In the genomic region with DNA sequence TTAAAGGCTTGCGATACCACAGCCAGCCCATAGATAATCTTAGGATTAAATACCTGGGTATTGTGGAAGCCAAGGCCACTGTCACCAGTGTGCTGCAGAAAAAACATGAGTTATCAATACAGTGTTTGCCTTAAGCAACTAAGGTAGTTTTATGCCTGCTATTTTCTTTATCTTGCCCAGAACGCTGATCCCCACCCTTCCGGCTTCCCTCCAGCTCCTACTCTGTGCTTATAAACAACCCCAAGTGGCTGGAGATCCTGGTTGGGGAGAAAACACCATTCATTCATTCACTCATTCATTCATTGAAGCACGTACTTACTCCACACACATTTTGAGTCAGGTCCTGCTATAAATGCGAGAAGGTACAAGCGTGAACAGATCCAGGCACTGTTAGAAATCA, we compare ENCODE assay signal across 21 mouse cellular contexts. TPM values are rescaled to one million over a fixed set of nuclear protein-coding genes. Genes with fewer than 3 reads are reported as not detected.
DNase-seq lines count a peak whose midpoint lies in the region; ATAC-seq and TF ChIP-seq lines count a peak whose summit lies in the region.
"Had no signal": no experiment of that assay in that cellular context is flagged by ENCODE, and none has a peak within 500 bp of the region (broad histone marks: within the 10 kb centered on the region; RNA-seq: fewer than 3 reads in every experiment).

No protein-coding gene starts in this region.

- H3K27ac ChIP-seq in MEL (ENCODE audit: control insufficient read depth, low read depth, low read length): peak overlapping the region; percentile 75
- H3K27ac ChIP-seq in stomach, postnatal 0 days (replicated peaks): no peak overlapping the region

- ATAC-seq in stomach, postnatal 0 days (ENCODE audit: low FRiP score, low TSS enrichment): no peak
- ATAC-seq: activated CD4-positive, CD25-positive, alpha-beta regulatory T cell, adult 4 months; CD4-positive, CD25-positive, alpha-beta regulatory T cell, adult 4 months; Patski had no signal

- no peaks in the 10 kb centered on the region for H3K9me3 ChIP-seq in MEL (replicated peaks; ENCODE audit: insufficient read depth, low read length)
- H3K9me3 ChIP-seq in stomach, postnatal 0 days (ENCODE audit: control insufficient read depth, low read length): no peaks in the 10 kb centered on the region
- H3K9me3 ChIP-seq: G1E had no signal

- no peaks in the 10 kb centered on the region for H3K27me3 ChIP-seq in MEL (ENCODE audit: control insufficient read depth in 1 of 2, insufficient read depth in 2 of 2, low read length in 2 of 2)
- 0 out of 2 replicates have a peak, but pooled peaks cover 2% of the 10 kb centered on the region for H3K27me3 ChIP-seq in stomach, postnatal 0 days (ENCODE audit: control insufficient read depth, insufficient read depth, low read length)
- H3K27me3 ChIP-seq: Patski had no signal

- H3K4me3 ChIP-seq in MEL (ENCODE audit: control insufficient read depth in 1 of 2, insufficient read depth in 1 of 2, low read depth in 2 of 2, low read length in 2 of 2): peak overlapping the region in 1 of 2 experiments; percentile 30; a peak in 1 of 4 replicates
- no peak overlapping the region for H3K4me3 ChIP-seq in stomach, postnatal 0 days (ENCODE audit: low read depth, low read length)

- no peak for TF ChIP-seq CTCF in MEL (IDR thresholded peaks at IDR 0.05 in 2 of 3, conservative IDR thresholded peaks at IDR 0.05 in 1 of 3; ENCODE audit: control insufficient read depth in 1 of 3, insufficient read depth in 1 of 3, low read depth in 2 of 3, low read length in 3 of 3, poor library complexity in 1 of 3, severe bottlenecking in 1 of 3)
- no peak for TF ChIP-seq CTCF in stomach, postnatal 0 days (IDR thresholded peaks at IDR 0.05; ENCODE audit: low read depth)

- peak; percentile 65 to 70; a peak in 3 of 4 replicates for TF ChIP-seq EP300 in MEL (IDR thresholded peaks at IDR 0.05; ENCODE audit: low read depth in 1 of 2, low read length in 2 of 2)
- no peak for TF ChIP-seq EP300 in stomach, postnatal 0 days (optimal IDR thresholded peaks at IDR 0.05)

- no peak for TF ChIP-seq RAD21 in MEL (IDR thresholded peaks at IDR 0.05; ENCODE audit: low read depth, low read length)

- TF ChIP-seq POLR2A in MEL (IDR thresholded peaks at IDR 0.05; ENCODE audit: control insufficient read depth in 1 of 2, insufficient read depth in 1 of 2, low read depth in 1 of 2, low read length in 2 of 2, poor library complexity in 1 of 2): no peak

- peaks cover 22 to 34% of the 10 kb centered on the region in 2 experiments for H3K4me1 ChIP-seq in MEL (ENCODE audit: control insufficient read depth in 1 of 2, insufficient read depth in 2 of 2, low read length in 2 of 2)
- H3K4me1 ChIP-seq in stomach, postnatal 0 days (replicated peaks; ENCODE audit: control insufficient read depth, insufficient read depth): no peaks in the 10 kb centered on the region

- H3K9ac ChIP-seq in MEL (ENCODE audit: control insufficient read depth, low read depth, low read length, poor library complexity, severe bottlenecking): peak overlapping the region; percentile 36
- no peak overlapping the region for H3K9ac ChIP-seq in stomach, postnatal 0 days (ENCODE audit: low read length)

- H3K79me2 ChIP-seq in MEL (ENCODE audit: control insufficient read depth, insufficient read depth, low read length, poor library complexity): peaks cover 10% of the 10 kb centered on the region

- H3K4me2 ChIP-seq in stomach, postnatal 0 days (replicated peaks; ENCODE audit: low read depth): no peak overlapping the region

- WGBS in stomach, postnatal 0 days: 73% methylated on average over 6 of the region's 6 CpGs

- H3K36me3 ChIP-seq in MEL (ENCODE audit: control insufficient read depth in 1 of 2, insufficient read depth in 2 of 2, low read length in 2 of 2): peaks cover 0 to 19% of the 10 kb centered on the region in 2 experiments; a peak in 2 of 4 replicates
- H3K36me3 ChIP-seq in stomach, postnatal 0 days (ENCODE audit: control insufficient read depth, insufficient read depth, low read length): no peaks in the 10 kb centered on the region

- peak; percentile 76 for DNase-seq in MEL (ENCODE audit: low read depth, low spot score)
- peak; percentile 22 for DNase-seq in stomach, postnatal 0 days (ENCODE audit: low spot score)
- no peak for DNase-seq in spleen, adult 12 weeks (ENCODE audit: low spot score)
- no peak for DNase-seq in ovary, postnatal 36 days (ENCODE audit: low spot score)
- DNase-seq: adrenal gland, adult 2 months; adrenal gland, adult 8-10 months; adrenal gland, postnatal 10 days; adrenal gland, postnatal 14 days; adrenal gland, postnatal 25 days; adrenal gland, postnatal 36 days; B cell, adult 2 months; cerebellum, adult 11 months; cerebellum, adult 11-12 months; cerebellum, adult 18-20 months; cerebellum, adult 2 months had no signal

TF ChIP-seq in MEL, 35 proteins besides CTCF, POLR2A, EP300 and RAD21 (continues in another document):
- TF ChIP-seq TBP (IDR thresholded peaks at IDR 0.05; ENCODE audit: low read depth, low read length) (no peak), SMC3 (IDR thresholded peaks at IDR 0.05; ENCODE audit: low read depth, low read length) (no peak), MAFK (IDR thresholded peaks at IDR 0.05; ENCODE audit: borderline replicate concordance, low read depth, low read length) (no peak), JUND (IDR thresholded peaks at IDR 0.05; ENCODE audit: low read depth, low read length) (no peak), MAZ (IDR thresholded peaks at IDR 0.05; ENCODE audit: low read depth, low read length) (no peak), POLR2AphosphoS2 (IDR thresholded peaks at IDR 0.05; ENCODE audit: low read length) (no peak), ELF1 (IDR thresholded peaks at IDR 0.05; ENCODE audit: low read depth, low read length) (peak; percentile 36; the same call in 1 of the 2 replicates), POLR2AphosphoS5 (IDR thresholded peaks at IDR 0.05; ENCODE audit: borderline replicate concordance, low read depth, low read length) (no peak), MYC (IDR thresholded peaks at IDR 0.05; ENCODE audit: low read depth, low read length) (0 out of 2 replicates have a peak, but pooled peaks have one; percentile 10), TCF12 (IDR thresholded peaks at IDR 0.05; ENCODE audit: low read depth, low read length) (peak; percentile 64), HCFC1 (IDR thresholded peaks at IDR 0.05; ENCODE audit: low read depth, low read length) (peak; percentile 49; the same call in 1 of the 2 replicates), NELFE (IDR thresholded peaks at IDR 0.05; ENCODE audit: low read depth, low read length) (peak; percentile 17; the same call in 1 of the 2 replicates), USF2 (IDR thresholded peaks at IDR 0.05; ENCODE audit: borderline replicate concordance in 1 of 2, insufficient read depth in 1 of 2, low read depth in 1 of 2, low read length in 2 of 2) (no peak), UBTF (IDR thresholded peaks at IDR 0.05; ENCODE audit: borderline replicate concordance, insufficient read depth, low read depth, low read length) (no peak), BHLHE40 (IDR thresholded peaks at IDR 0.05; ENCODE audit: borderline replicate concordance, low read depth, low read length) (no peak), ETS1 (IDR thresholded peaks at IDR 0.05; ENCODE audit: low read depth, low read length) (no peak; the same call in 1 of the 2 replicates), GATA1 (IDR thresholded peaks at IDR 0.05; ENCODE audit: low read depth, low read length) (peak; percentile 84), RCOR1 (IDR thresholded peaks at IDR 0.05; ENCODE audit: low read depth, low read length) (no peak), ZNF384 (IDR thresholded peaks at IDR 0.05; ENCODE audit: low read depth, low read length) (0 out of 2 replicates have a peak, but pooled peaks have one; percentile 22), SIN3A (IDR thresholded peaks at IDR 0.05; ENCODE audit: low read length) (no peak; the same call in none of the 2 replicates), ZKSCAN1 (IDR thresholded peaks at IDR 0.05; ENCODE audit: low read depth, low read length) (peak; percentile 71), GABPA (IDR thresholded peaks at IDR 0.05; ENCODE audit: low read depth, low read length) (no peak), CHD1 (IDR thresholded peaks at IDR 0.05; ENCODE audit: low read depth, low read length) (no peak), E2F4 (IDR thresholded peaks at IDR 0.05; ENCODE audit: borderline replicate concordance, low read depth, low read length) (no peak), NRF1 (IDR thresholded peaks at IDR 0.05; ENCODE audit: insufficient read depth, low read depth, low read length, poor library complexity, severe bottlenecking) (no peak), ZC3H11A (IDR thresholded peaks at IDR 0.05; ENCODE audit: low read depth, low read length) (no peak)

RNA-seq across cellular contexts. Expression of a gene that starts 2.8 kb away (rescaled TPM):
- total RNA-seq in MEL (2012; rRNA removed): 71.9 and 78.1 TPM in 2 replicates
- polyA plus RNA-seq in MEL (2012; ENCODE audit: insufficient read depth in 1 of 2, insufficient read length in 2 of 2, low read depth in 1 of 2, low replicate concordance in 2 of 2, missing spikeins in 1 of 2): 100 to 1,000 TPM in 1 of 2 experiments, not detected in 1; 131 TPM
- polyA plus RNA-seq in stomach, postnatal 0 days (2015; fragmentation: Nextera tagmentation; extraction: Ambion mirVana): 638 and 692 TPM in 2 replicates
- polyA plus RNA-seq: C2C12 had no signal

RNA-seq across cellular contexts. Expression of a gene that starts 4.6 kb away (rescaled TPM):
- 3.8 and 3.9 TPM in 2 replicates for total RNA-seq in MEL (2012; rRNA removed)
- 1 to 10 TPM in 1 of 2 experiments, not detected in 1; 7.1 TPM for polyA plus RNA-seq in MEL (2012; ENCODE audit: insufficient read depth in 1 of 2, insufficient read length in 2 of 2, low read depth in 1 of 2, low replicate concordance in 2 of 2, missing spikeins in 1 of 2)
- polyA plus RNA-seq in stomach, postnatal 0 days (2015; fragmentation: Nextera tagmentation; extraction: Ambion mirVana): 53.3 and 64.8 TPM in 2 replicates
- total RNA-seq: CH12.LX, G1E had no signal
- polyA plus RNA-seq: activated CD4-positive, CD25-positive, alpha-beta regulatory T cell, adult 4 months; CD4-positive, CD25-positive, alpha-beta regulatory T cell, adult 4 months had no signal

RNA-seq across cellular contexts. Expression of a gene that starts 19.2 kb away (rescaled TPM):
- 8.4 and 10.2 TPM in 2 replicates for total RNA-seq in MEL (2012; rRNA removed)
- polyA plus RNA-seq in MEL (2012; ENCODE audit: insufficient read depth in 1 of 2, insufficient read length in 2 of 2, low read depth in 1 of 2, low replicate concordance in 2 of 2, missing spikeins in 1 of 2): 10 to 100 TPM in 1 of 2 experiments, not detected in 1; 17.3 TPM
- 1.9 TPM in 2 replicates for polyA plus RNA-seq in stomach, postnatal 0 days (2015; fragmentation: Nextera tagmentation; extraction: Ambion mirVana)
- polyA plus RNA-seq: activated CD4-positive, CD25-positive, alpha-beta regulatory T cell, adult 4 months; CD4-positive, CD25-positive, alpha-beta regulatory T cell, adult 4 months had no signal

RNA-seq across cellular contexts. Expression of a gene that starts 36.3 kb away (rescaled TPM):
- total RNA-seq in MEL (2012; rRNA removed): 3.8 and 5.4 TPM in 2 replicates
- polyA plus RNA-seq in MEL (2012; ENCODE audit: insufficient read depth in 1 of 2, insufficient read length in 2 of 2, low read depth in 1 of 2, low replicate concordance in 2 of 2, missing spikeins in 1 of 2): under 1 TPM in 1 of 2 experiments, not detected in 1; 0.85 TPM
- polyA plus RNA-seq in stomach, postnatal 0 days (2015; fragmentation: Nextera tagmentation; extraction: Ambion mirVana): 192 and 201 TPM in 2 replicates
- polyA plus RNA-seq: G1E had no signal

RNA-seq across cellular contexts. Expression of a gene that starts 46.4 kb away (rescaled TPM):
- total RNA-seq in MEL (2012; rRNA removed): 88.6 and 94.8 TPM in 2 replicates
- 100 to 1,000 TPM in 1 of 2 experiments, not detected in 1; 143 TPM for polyA plus RNA-seq in MEL (2012; ENCODE audit: insufficient read depth in 1 of 2, insufficient read length in 2 of 2, low read depth in 1 of 2, low replicate concordance in 2 of 2, missing spikeins in 1 of 2)
- polyA plus RNA-seq in stomach, postnatal 0 days (2015; fragmentation: Nextera tagmentation; extraction: Ambion mirVana): 62.8 and 74.1 TPM in 2 replicates

Comparison
In these comparisons a context has a peak if more than half of its experiments do, and no peak if none do; other contexts are left out.
1. DNase-seq: peak in MEL (single experiment) and stomach, postnatal 0 days (single experiment); none in spleen, adult 12 weeks (single experiment) and ovary, postnatal 36 days (single experiment).